Mouse (Mus musculus) adrenal gland, postnatal 10 days (tissue): Measurements from ENCODE around the gene Cbl. TPM values are rescaled to one million over a fixed set of nuclear protein-coding genes. Genes with fewer than 3 reads are reported as not detected.
A peak's percentile ranks its signal among the peaks of the same experiment; 100 is the strongest.

Source experiments
- DNase-seq: peaks from one replicate; pipeline ENCODE4 v3.0.0; 2021; ENCODE audit warnings: mixed read lengths
- total RNA-seq, 2 experiments: library from RNA; stranded (reverse); gene quantifications; 2 replicates each; pipeline ENCODE4 v1.2.3; 2021

The Cbl gene
- total RNA-seq, 2 experiments from 2014 or later, result 28.2 to 32.4 TPM

GRCm38 (mm10) chr9:44106182-44106581, 127.7 kb downstream of the Cbl start:
- no peak for DNase-seq

- DNase-seq, result no peak
These were observed 128.1 kb downstream of the Cbl start for GRCm38 (mm10) chr9:44105781-44106180.

GRCm38 (mm10) chr9:44104881-44105280, 129.0 kb downstream of the Cbl start:
- DNase-seq, result peak; percentile 55

- DNase-seq, result no peak
These were observed 132.4 kb downstream of the Cbl start, which contains the start of gene Mfrp for GRCm38 (mm10) chr9:44101490-44101889. Gene Mfrp, plus strand, starts transcription at chr9:44101729.

GRCm38 (mm10) chr9:44096536-44096935, 137.3 kb downstream of the Cbl start:
- peak; percentile 46 for DNase-seq

- DNase-seq, result no peak
These were observed 138.1 kb downstream of the Cbl start for GRCm38 (mm10) chr9:44095781-44096180.

- no peak for DNase-seq
These were observed 139.1 kb downstream of the Cbl start for GRCm38 (mm10) chr9:44094737-44095136.

GRCm38 (mm10) chr9:44093612-44094503, 140.0 kb downstream of the Cbl start:
- DNase-seq, result peak; percentile 85

Other genes starting within 250 kb of the Cbl start
- gene Thy1, start 190.7 kb downstream of the Cbl start, total RNA-seq, result 10 to 100 TPM; 44.2 to 44.9 TPM
- 10 to 100 TPM; 36.4 to 52.2 TPM for gene Usp2, start 167.0 kb downstream of the Cbl start, total RNA-seq
- gene Mfrp, start 132.3 kb downstream of the Cbl start, total RNA-seq, result under 1 TPM in 1 of 2 experiments, not detected in 1; 0.30 TPM
- gene C1qtnf5, start 126.8 kb downstream of the Cbl start, total RNA-seq, result 10 to 100 TPM; 16.7 to 21.9 TPM
- gene Gm49380, start 120.5 kb downstream of the Cbl start, total RNA-seq, result under 1 TPM in 1 of 2 experiments, not detected in 1; 0.51 TPM
- gene Rnf26, start 120.5 kb downstream of the Cbl start, total RNA-seq, result 10 to 100 TPM; 29.3 to 35.5 TPM
- 100 to 1,000 TPM in 1 of 2 experiments, 10 to 100 TPM in 1; 85.0 to 114 TPM for gene Mcam, start 99.6 kb downstream of the Cbl start, total RNA-seq
- 1 to 10 TPM; 1.5 to 1.6 TPM for gene Ccdc153, start 6.6 kb upstream of the Cbl start, total RNA-seq
- gene Pdzd3, start 17.4 kb upstream of the Cbl start, total RNA-seq, result under 1 TPM in 1 of 2 experiments, not detected in 1; 0.48 TPM
- gene Nlrx1, start 34.5 kb upstream of the Cbl start, total RNA-seq, result 10 to 100 TPM; 23.1 to 30.6 TPM
- 10 to 100 TPM; 15.0 to 23.1 TPM for gene Abcg4, start 54.6 kb upstream of the Cbl start, total RNA-seq
- gene Hinfp, start 71.6 kb upstream of the Cbl start, total RNA-seq, result 10 to 100 TPM; 17.3 to 24.4 TPM
- 10 to 100 TPM; 19.3 to 25.1 TPM for gene C2cd2l, start 86.2 kb upstream of the Cbl start, total RNA-seq
- 10 to 100 TPM; 25.2 to 27.7 TPM for gene Dpagt1, start 92.0 kb upstream of the Cbl start, total RNA-seq
- 10 to 100 TPM; 87.2 to 99.6 TPM for gene H2afx, start 100.6 kb upstream of the Cbl start, total RNA-seq
- 100 to 1,000 TPM in 1 of 2 experiments, 10 to 100 TPM in 1; 86.7 to 101 TPM for gene Hmbs, start 110.2 kb upstream of the Cbl start, total RNA-seq
- 10 to 100 TPM; 42.3 to 47.3 TPM for gene Vps11, start 127.6 kb upstream of the Cbl start, total RNA-seq
- gene Hyou1, start 145.4 kb upstream of the Cbl start, total RNA-seq, result 100 to 1,000 TPM in 1 of 2 experiments, 10 to 100 TPM in 1; 97.2 to 121 TPM
- gene Slc37a4, start 162.8 kb upstream of the Cbl start, total RNA-seq, result 10 to 100 TPM; 30.6 to 44.8 TPM
- gene Rps25, start 173.1 kb upstream of the Cbl start, total RNA-seq, result 1,000 to 10,000 TPM; 1,303 to 1,311 TPM
- gene Trappc4, start 173.6 kb upstream of the Cbl start, total RNA-seq, result 10 to 100 TPM; 65.4 to 70.9 TPM
- 10 to 100 TPM; 15.4 to 20.7 TPM for gene Ccdc84, start 184.5 kb upstream of the Cbl start, total RNA-seq
- not detected for gene Foxr1, start 207.1 kb upstream of the Cbl start, total RNA-seq
- gene Upk2, start 220.9 kb upstream of the Cbl start, total RNA-seq, result not detected
- 10 to 100 TPM; 64.6 to 72.6 TPM for gene Bcl9l, start 248.8 kb upstream of the Cbl start, total RNA-seq